Mouse (Mus musculus) G1E (cell line): ENCODE measurements at regions not wholly inside any gene's neighbourhood (a gene's known extent, or its start where the extent isn't known, plus 50 kb on each side); places are given as distances from the start of the nearest gene placed in this dataset.

Experiments
- CTCF ChIP-seq: IDR thresholded peaks from 2 replicates; pipeline ENCODE4 v1.5.1; 2012; ENCODE audit warnings: low read depth, low read length, inconsistent platforms, mixed read lengths
- POLR2AphosphoS5 ChIP-seq: IDR thresholded peaks from 2 replicates; pipeline ENCODE4 v1.6.1; 2012; ENCODE audit warnings: low read depth, low read length, inconsistent platforms; ENCODE audit not compliant: insufficient replicate concordance

DNA sequence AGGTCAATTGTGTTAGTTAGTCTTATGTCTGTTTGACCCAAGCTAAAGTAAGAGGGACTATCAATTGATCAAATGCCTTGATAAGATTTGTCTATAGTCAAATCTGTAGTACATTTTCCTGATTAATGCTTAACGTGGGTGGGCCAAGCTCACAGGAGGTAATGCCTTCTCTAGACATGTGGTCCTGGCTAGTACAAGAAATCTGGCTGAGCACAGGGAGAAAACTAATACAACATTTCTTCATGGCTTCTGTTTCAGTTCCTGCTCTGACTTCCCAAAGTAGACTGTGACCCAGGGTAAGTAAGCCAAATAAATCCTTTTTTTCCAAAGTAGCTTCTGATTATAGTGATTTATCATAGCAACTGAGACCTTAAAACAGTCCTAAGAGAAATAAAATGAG, 96.2 kb upstream of the Zfp648 start:
- TF ChIP-seq CTCF = no peak
- no peak for TF ChIP-seq POLR2AphosphoS5
